Mouse (Mus musculus): Measurements from ENCODE around the gene Lilr4b. TPM values are rescaled to one million over a fixed set of nuclear protein-coding genes. Genes with fewer than 3 reads are reported as not detected.

The Lilr4b gene
- total and polyA plus RNA-seq, 3 experiments, result 1.7 to 19.4 (median 3.1) TPM

DNA sequence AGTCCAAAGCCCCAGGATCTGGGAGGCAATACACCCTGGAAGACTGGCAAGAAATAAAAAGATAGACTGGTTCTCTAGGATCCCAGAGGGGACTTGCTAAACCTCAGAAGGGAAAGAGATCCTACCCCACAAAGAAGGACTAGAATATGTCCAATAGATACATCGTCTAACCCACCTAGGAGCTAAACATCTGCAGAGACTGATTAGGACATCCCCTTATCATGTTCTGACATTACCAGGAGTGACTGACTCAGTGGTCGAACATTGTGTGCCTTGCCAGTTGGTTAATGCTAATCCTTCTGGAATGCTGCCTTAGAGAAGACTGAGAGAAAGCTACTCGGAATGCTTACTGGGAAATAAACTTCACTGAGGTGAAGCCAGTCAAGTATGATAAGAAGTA lies 49.1 kb downstream of the Lilr4b start:
- dilution Hi-C loops (cut with MboI; ENCODE audit: extremely low pct_ligation_motif_present, extremely low pct_unique_long_range_greater_than_20kb, low sequenced_read_pairs), result no loop called here
- Histone ChIP-seq H3K27me3 (replicated peaks) (no peaks in the 10 kb centered on the region), H3K9me3 (replicated peaks; ENCODE audit: low read length) (no peaks in the 10 kb centered on the region), H3K79me2 (replicated peaks; ENCODE audit: control insufficient read depth, extremely low read depth, insufficient read depth, poor library complexity, severe bottlenecking) (no peaks in the 10 kb centered on the region), H3K4me3 (replicated peaks in 1 of 3; ENCODE audit: low read depth in 2 of 3, low read length in 2 of 3, poor library complexity in 1 of 3) (no peak overlapping the region), H3K4me1 (ENCODE audit: control insufficient read depth in 1 of 2, insufficient read depth in 2 of 2) (no peaks in the 10 kb centered on the region; a peak in 1 of 4 replicates), H3K36me3 (replicated peaks in 1 of 2; ENCODE audit: control insufficient read depth in 1 of 2, insufficient read depth in 1 of 2, low read length in 1 of 2) (no peaks in the 10 kb centered on the region), H3K27ac (ENCODE audit: insufficient read depth, low read depth) (no peak overlapping the region), H3K9ac (ENCODE audit: insufficient read depth, low read depth) (no peak overlapping the region), H3K4me2 (ENCODE audit: insufficient read depth, low read depth, poor library complexity, severe bottlenecking) (no peak overlapping the region)
- DNase-seq (ENCODE audit: extremely low read depth), result no peak
- in situ Hi-C loops (cut with MboI; ENCODE audit: low pct_ligation_motif_present, low pct_unique_long_range_greater_than_20kb, low sequenced_read_pairs), result loop anchor here (10.0 kb wide), 1 partner anchor 115 kb away; no protein-coding TSS in a partner anchor
- no peak for TF ChIP-seq ZC3H11A (IDR thresholded peaks at IDR 0.05; ENCODE audit: low read depth, low read length)
- no peak for TF ChIP-seq BHLHE40 (IDR thresholded peaks at IDR 0.05; ENCODE audit: low read depth, low read length)
- no peak for TF ChIP-seq CTCF (conservative IDR thresholded peaks at IDR 0.05 in 1 of 2, IDR thresholded peaks at IDR 0.05 in 1 of 2; ENCODE audit: low read depth in 2 of 2, low read length in 2 of 2)
- TF ChIP-seq SMC3 (IDR thresholded peaks at IDR 0.05; ENCODE audit: low read depth, low read length), result no peak
- no peak for TF ChIP-seq ZMIZ1 (IDR thresholded peaks at IDR 0.05; ENCODE audit: low read depth, low read length)
- TF ChIP-seq MYC (IDR thresholded peaks at IDR 0.05; ENCODE audit: low read depth, low read length), result no peak
- TF ChIP-seq MAX (IDR thresholded peaks at IDR 0.05; ENCODE audit: low read length), result no peak

DNA sequence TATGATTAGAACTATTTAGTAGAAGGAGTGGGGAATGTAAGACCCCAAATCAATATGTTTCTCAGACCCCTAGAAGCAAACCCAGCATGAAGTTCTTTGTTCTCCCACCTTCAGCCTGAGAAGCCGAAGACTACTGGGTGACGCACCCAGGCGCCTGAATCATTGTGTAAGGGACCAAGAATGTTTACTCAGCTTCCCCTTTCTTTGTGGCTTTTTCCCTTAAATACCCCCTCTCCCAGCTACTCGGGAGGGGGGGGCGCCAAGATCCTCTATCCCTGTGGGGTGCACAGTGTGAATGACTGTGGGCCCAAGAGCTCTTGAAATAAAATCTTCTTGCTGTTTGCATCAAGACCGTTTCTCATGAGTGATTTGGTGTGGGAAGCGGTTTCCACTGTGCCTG lies 50.4 kb downstream of the Lilr4b start:
- Histone ChIP-seq H3K36me3 (replicated peaks in 1 of 2; ENCODE audit: control insufficient read depth in 1 of 2, insufficient read depth in 1 of 2, low read length in 1 of 2) (no peaks in the 10 kb centered on the region), H3K4me2 (ENCODE audit: insufficient read depth, low read depth, poor library complexity, severe bottlenecking) (no peak overlapping the region), H3K79me2 (replicated peaks; ENCODE audit: control insufficient read depth, extremely low read depth, insufficient read depth, poor library complexity, severe bottlenecking) (no peaks in the 10 kb centered on the region), H3K27ac (ENCODE audit: insufficient read depth, low read depth) (no peak overlapping the region), H3K4me1 (ENCODE audit: control insufficient read depth in 1 of 2, insufficient read depth in 2 of 2) (no peaks in the 10 kb centered on the region; a peak in 1 of 4 replicates), H3K27me3 (replicated peaks) (no peaks in the 10 kb centered on the region), H3K4me3 (replicated peaks in 1 of 3; ENCODE audit: low read depth in 2 of 3, low read length in 2 of 3, poor library complexity in 1 of 3) (no peak overlapping the region), H3K9me3 (replicated peaks; ENCODE audit: low read length) (no peaks in the 10 kb centered on the region), H3K9ac (ENCODE audit: insufficient read depth, low read depth) (no peak overlapping the region)
- no peak for DNase-seq (ENCODE audit: extremely low read depth)
- dilution Hi-C loops (cut with MboI; ENCODE audit: extremely low pct_ligation_motif_present, extremely low pct_unique_long_range_greater_than_20kb, low sequenced_read_pairs) (no loop called here), in situ Hi-C loops (cut with MboI; ENCODE audit: low pct_ligation_motif_present, low pct_unique_long_range_greater_than_20kb, low sequenced_read_pairs) (no loop called here)
- TF ChIP-seq KAT2A (IDR thresholded peaks at IDR 0.05; ENCODE audit: insufficient replicate concordance, low read length), result no peak
- TF ChIP-seq RCOR1 (conservative IDR thresholded peaks at IDR 0.05; ENCODE audit: low read depth, low read length), result no peak
- TF ChIP-seq USF2 (conservative IDR thresholded peaks at IDR 0.05; ENCODE audit: low read depth, low read length), result no peak
- no peak for TF ChIP-seq ZNF384 (IDR thresholded peaks at IDR 0.05; ENCODE audit: low read depth, low read length)
- TF ChIP-seq E2F4 (IDR thresholded peaks at IDR 0.05; ENCODE audit: insufficient replicate concordance, low read depth, low read length), result no peak
- no peak for TF ChIP-seq POLR2AphosphoS2 (IDR thresholded peaks at IDR 0.05; ENCODE audit: low read depth, low read length)
- TF ChIP-seq EP300 (IDR thresholded peaks at IDR 0.05; ENCODE audit: low read length), result no peak
- no peak for TF ChIP-seq GABPA (IDR thresholded peaks at IDR 0.05; ENCODE audit: insufficient replicate concordance, low read depth, low read length)
- no peak for TF ChIP-seq CTCF (conservative IDR thresholded peaks at IDR 0.05 in 1 of 2, IDR thresholded peaks at IDR 0.05 in 1 of 2; ENCODE audit: low read depth in 2 of 2, low read length in 2 of 2)
- no peak for TF ChIP-seq POLR2A (IDR thresholded peaks at IDR 0.05; ENCODE audit: low read depth, low read length)
- TF ChIP-seq ZKSCAN1 (IDR thresholded peaks at IDR 0.05; ENCODE audit: borderline replicate concordance, low read depth, low read length), result no peak
- TF ChIP-seq SIN3A (IDR thresholded peaks at IDR 0.05; ENCODE audit: low read length), result no peak
- no peak for TF ChIP-seq BHLHE40 (IDR thresholded peaks at IDR 0.05; ENCODE audit: low read depth, low read length)
- TF ChIP-seq ELF1 (IDR thresholded peaks at IDR 0.05; ENCODE audit: low read depth, low read length), result no peak
- TF ChIP-seq RAD21 (IDR thresholded peaks at IDR 0.05; ENCODE audit: low read depth, low read length), result no peak
- TF ChIP-seq USF1 (IDR thresholded peaks at IDR 0.05; ENCODE audit: low read depth, low read length), result no peak
- TF ChIP-seq TBP (conservative IDR thresholded peaks at IDR 0.05; ENCODE audit: low read depth, low read length), result no peak
- no peak for TF ChIP-seq MEF2A (IDR thresholded peaks at IDR 0.05; ENCODE audit: borderline replicate concordance, low read depth, low read length)
- TF ChIP-seq MYC (IDR thresholded peaks at IDR 0.05; ENCODE audit: low read depth, low read length), result no peak

Other genes with a start within 250 kb of the Lilr4b start
- 3.4 and 3.8 TPM in 2 replicates for gene Gm49339, start within 50 bp of the Lilr4b start, total RNA-seq (2012; rRNA removed)
- gene Gm49339, start within 50 bp of the Lilr4b start, total RNA-seq (2014; rRNA removed), result 14.5 and 15.3 TPM in 2 replicates
- 1.0 and 2.7 TPM in 2 replicates for gene Gm49339, start within 50 bp of the Lilr4b start, polyA plus RNA-seq (2012; ENCODE audit: insufficient read length, low read depth)
- 2.8 and 4.1 TPM in 2 replicates for gene Lilrb4a, start 10.3 kb downstream of the Lilr4b start, total RNA-seq (2012; rRNA removed)
- gene Lilrb4a, start 10.3 kb downstream of the Lilr4b start, total RNA-seq (2014; rRNA removed), result 11.3 and 19.2 TPM in 2 replicates
- gene Lilrb4a, start 10.3 kb downstream of the Lilr4b start, polyA plus RNA-seq (2012; ENCODE audit: insufficient read length, low read depth), result 48.0 and 53.3 TPM in 2 replicates
- 0.29 TPM in 1 of 2 replicates, not detected in the other for gene Fam162b, start 109.9 kb downstream of the Lilr4b start, total RNA-seq (2012; rRNA removed)
- not detected in 2 replicates for gene Fam162b, start 109.9 kb downstream of the Lilr4b start, total RNA-seq (2014; rRNA removed)
- 0.52 and 0.86 TPM in 2 replicates for gene Fam162b, start 109.9 kb downstream of the Lilr4b start, polyA plus RNA-seq (2012; ENCODE audit: insufficient read length, low read depth)
- not detected in 2 replicates for gene Gprc6a, start 150.8 kb downstream of the Lilr4b start, total RNA-seq (2012; rRNA removed)
- gene Gprc6a, start 150.8 kb downstream of the Lilr4b start, total RNA-seq (2014; rRNA removed), result not detected in 2 replicates
- gene Gprc6a, start 150.8 kb downstream of the Lilr4b start, polyA plus RNA-seq (2012; ENCODE audit: insufficient read length, low read depth), result not detected in 2 replicates
- not detected in 2 replicates for gene Rfx6, start 197.1 kb downstream of the Lilr4b start, total RNA-seq (2012; rRNA removed)
- not detected in 2 replicates for gene Rfx6, start 197.1 kb downstream of the Lilr4b start, total RNA-seq (2014; rRNA removed)
- gene Rfx6, start 197.1 kb downstream of the Lilr4b start, polyA plus RNA-seq (2012; ENCODE audit: insufficient read length, low read depth), result not detected in 2 replicates

Data from CH12.LX (cell line).